Mouse (Mus musculus) MEL (cell line): Measurements from ENCODE around the gene Hcn2. TPM values are rescaled to one million over a fixed set of nuclear protein-coding genes. Genes with fewer than 3 reads are reported as not detected.

Source experiments
- DNase-seq: peaks from one replicate; pipeline ENCODE4 v3.0.0; 2011; ENCODE audit warnings: low read depth, low spot score
- H3K27ac ChIP-seq: 2 replicates; pipeline ENCODE4 v1.5.1; 2012; ENCODE audit warnings: low read depth, mild to moderate bottlenecking, control low read depth, low read length, moderate library complexity; ENCODE audit not compliant: control insufficient read depth
- H3K27me3 ChIP-seq, 2 experiments: fragments of 150-350 bp in 1 of 2; sonication (generic) in 1 of 2; 2 replicates each; pipeline ENCODE4 v1.6.1; 2012; ENCODE audit warnings: low read length in 2 of 2, mild to moderate bottlenecking in 2 of 2, improper control_type of control experiment in 1 of 2, moderate library complexity in 1 of 2; ENCODE audit not compliant: insufficient read depth in 2 of 2, control insufficient read depth in 1 of 2
- H3K36me3 ChIP-seq, 2 experiments: 2 replicates each; pipeline ENCODE4 v1.6.1; 2012 to 2014; ENCODE audit warnings: low read length in 2 of 2, improper control_type of control experiment in 1 of 2, inconsistent platforms in 1 of 2, mild to moderate bottlenecking in 1 of 2; ENCODE audit not compliant: insufficient read depth in 2 of 2, control insufficient read depth in 1 of 2
- H3K4me1 ChIP-seq, 2 experiments: fragments of 150-350 bp in 1 of 2; sonication (generic) in 1 of 2; 2 replicates each; pipeline ENCODE4 v1.6.1; 2012; ENCODE audit warnings: low read length in 2 of 2, improper control_type of control experiment in 1 of 2, mild to moderate bottlenecking in 1 of 2; ENCODE audit not compliant: insufficient read depth in 2 of 2, control insufficient read depth in 1 of 2
- H3K4me3 ChIP-seq, 2 experiments: fragments of 150-350 bp in 1 of 2; sonication (generic) in 1 of 2; 2 replicates each; pipeline ENCODE4 v1.5.1; 2012; ENCODE audit warnings: low read depth in 2 of 2, low read length in 2 of 2, mild to moderate bottlenecking in 2 of 2, moderate library complexity in 2 of 2, control low read depth in 1 of 2, improper control_type of control experiment in 1 of 2; ENCODE audit not compliant: control insufficient read depth in 1 of 2, insufficient read depth in 1 of 2
- H3K79me2 ChIP-seq: 2 replicates; pipeline ENCODE4 v1.6.1; 2012; ENCODE audit warnings: mild to moderate bottlenecking, low read length, moderate library complexity; ENCODE audit not compliant: control insufficient read depth, poor library complexity, insufficient read depth
- H3K9ac ChIP-seq: 2 replicates; pipeline ENCODE4 v1.6.1; 2012; ENCODE audit warnings: low read depth, mild to moderate bottlenecking, control low read depth, low read length, moderate library complexity; ENCODE audit not compliant: control insufficient read depth, poor library complexity, severe bottlenecking
- H3K9me3 ChIP-seq: fragments of 150-350 bp; sonication (generic); replicated peaks from 2 replicates; pipeline ENCODE4 v1.6.1; 2012; ENCODE audit warnings: mild to moderate bottlenecking, low read length, improper control_type of control experiment, moderate library complexity; ENCODE audit not compliant: insufficient read depth
- BHLHE40 ChIP-seq: IDR thresholded peaks from 2 replicates; pipeline ENCODE4 v1.6.1; 2012; ENCODE audit warnings: low read depth, mild to moderate bottlenecking, inconsistent platforms, low read length, improper control_type of control experiment, borderline replicate concordance
- CHD1 ChIP-seq: IDR thresholded peaks from 2 replicates; pipeline ENCODE4 v1.6.1; 2012; ENCODE audit warnings: low read depth, mild to moderate bottlenecking, inconsistent platforms, low read length, improper control_type of control experiment
- CTCF ChIP-seq, 3 experiments: IDR thresholded peaks in 2 of 3; conservative IDR thresholded peaks in 1 of 3; 2 replicates each; pipeline ENCODE4 v1.5.1; 2011 to 2012; ENCODE audit warnings: low read length in 3 of 3, low read depth in 2 of 3, mild to moderate bottlenecking in 2 of 3, improper control_type of control experiment in 1 of 3, inconsistent platforms in 1 of 3, mixed read lengths in 1 of 3, moderate library complexity in 1 of 3; ENCODE audit not compliant: control insufficient read depth in 1 of 3, insufficient read depth in 1 of 3, poor library complexity in 1 of 3, severe bottlenecking in 1 of 3
- E2F4 ChIP-seq: IDR thresholded peaks from 2 replicates; pipeline ENCODE4 v1.6.1; 2011; ENCODE audit warnings: low read depth, low read length, improper control_type of control experiment, borderline replicate concordance
- EP300 ChIP-seq, 2 experiments: IDR thresholded peaks; 2 replicates each; pipeline ENCODE4 v1.6.1; 2011; ENCODE audit warnings: improper control_type of control experiment in 2 of 2, low read length in 2 of 2, low read depth in 1 of 2, mild to moderate bottlenecking in 1 of 2
- ETS1 ChIP-seq: IDR thresholded peaks from 2 replicates; pipeline ENCODE4 v1.6.1; 2012; ENCODE audit warnings: low read depth, mild to moderate bottlenecking, inconsistent platforms, low read length, improper control_type of control experiment, moderate library complexity
- HCFC1 ChIP-seq: IDR thresholded peaks from 2 replicates; pipeline ENCODE4 v1.6.1; 2012; ENCODE audit warnings: low read depth, mild to moderate bottlenecking, inconsistent platforms, low read length, improper control_type of control experiment, moderate library complexity
- MAFK ChIP-seq: IDR thresholded peaks from 2 replicates; pipeline ENCODE4 v1.6.1; 2011; ENCODE audit warnings: low read depth, mild to moderate bottlenecking, low read length, improper control_type of control experiment, borderline replicate concordance
- MAZ ChIP-seq: IDR thresholded peaks from 2 replicates; pipeline ENCODE4 v1.6.1; 2012; ENCODE audit warnings: low read depth, mild to moderate bottlenecking, inconsistent platforms, low read length, improper control_type of control experiment
- MEF2A ChIP-seq: IDR thresholded peaks from 2 replicates; pipeline ENCODE4 v1.6.1; 2014; ENCODE audit warnings: low read depth, mild to moderate bottlenecking, inconsistent platforms, low read length, improper control_type of control experiment; ENCODE audit not compliant: poor library complexity, insufficient replicate concordance, severe bottlenecking; ENCODE audit errors: extremely low read depth
- NELFE ChIP-seq: IDR thresholded peaks from 2 replicates; pipeline ENCODE4 v1.6.1; 2011; ENCODE audit warnings: low read depth, low read length, improper control_type of control experiment
- NRF1 ChIP-seq: IDR thresholded peaks from 2 replicates; pipeline ENCODE4 v1.6.1; 2014; ENCODE audit warnings: low read depth, mild to moderate bottlenecking, inconsistent platforms, low read length, improper control_type of control experiment, moderate library complexity; ENCODE audit not compliant: poor library complexity, insufficient read depth, severe bottlenecking
- POLR2A ChIP-seq, 2 experiments: IDR thresholded peaks; 2 replicates each; pipeline ENCODE4 v1.6.1; 2011 to 2012; ENCODE audit warnings: low read length in 2 of 2, mild to moderate bottlenecking in 2 of 2, control low read depth in 1 of 2, improper control_type of control experiment in 1 of 2, low read depth in 1 of 2, moderate library complexity in 1 of 2; ENCODE audit not compliant: control insufficient read depth in 1 of 2, insufficient read depth in 1 of 2, poor library complexity in 1 of 2
- POLR2AphosphoS2 ChIP-seq: IDR thresholded peaks from 2 replicates; pipeline ENCODE4 v1.6.1; 2011; ENCODE audit warnings: low read length, improper control_type of control experiment
- RAD21 ChIP-seq: IDR thresholded peaks from 2 replicates; pipeline ENCODE4 v1.6.1; 2011; ENCODE audit warnings: mild to moderate bottlenecking, low read depth, low read length, improper control_type of control experiment
- RCOR1 ChIP-seq: IDR thresholded peaks from 2 replicates; pipeline ENCODE4 v1.6.1; 2012; ENCODE audit warnings: low read depth, mild to moderate bottlenecking, inconsistent platforms, low read length, improper control_type of control experiment
- SMC3 ChIP-seq: IDR thresholded peaks from 2 replicates; pipeline ENCODE4 v1.6.1; 2011; ENCODE audit warnings: low read depth, low read length, improper control_type of control experiment
- TAL1 ChIP-seq: IDR thresholded peaks from 2 replicates; pipeline ENCODE4 v1.6.1; 2012; ENCODE audit warnings: mild to moderate bottlenecking, inconsistent platforms, low read length, moderate library complexity, mixed read lengths
- TCF12 ChIP-seq: IDR thresholded peaks from 2 replicates; pipeline ENCODE4 v1.6.1; 2014; ENCODE audit warnings: low read depth, mild to moderate bottlenecking, inconsistent platforms, low read length, improper control_type of control experiment, moderate library complexity
- USF2 ChIP-seq, 2 experiments: IDR thresholded peaks; 2 replicates each; pipeline ENCODE4 v1.6.1; 2011 to 2012; ENCODE audit warnings: improper control_type of control experiment in 2 of 2, low read length in 2 of 2, borderline replicate concordance in 1 of 2, inconsistent platforms in 1 of 2, low read depth in 1 of 2, mild to moderate bottlenecking in 1 of 2; ENCODE audit not compliant: insufficient read depth in 1 of 2
- ZC3H11A ChIP-seq: IDR thresholded peaks from 2 replicates; pipeline ENCODE4 v1.6.1; 2012; ENCODE audit warnings: low read depth, mild to moderate bottlenecking, inconsistent platforms, low read length, improper control_type of control experiment
- ZKSCAN1 ChIP-seq: IDR thresholded peaks from 2 replicates; pipeline ENCODE4 v1.6.1; 2012; ENCODE audit warnings: low read depth, mild to moderate bottlenecking, inconsistent platforms, low read length, improper control_type of control experiment, moderate library complexity
- ZMIZ1 ChIP-seq: IDR thresholded peaks from 2 replicates; pipeline ENCODE4 v1.6.1; 2012; ENCODE audit warnings: low read depth, mild to moderate bottlenecking, inconsistent platforms, low read length, improper control_type of control experiment, moderate library complexity
- polyA plus RNA-seq, 2 experiments: library from polyadenylated mRNA; stranded (reverse) in 1 of 2; unstranded in 1 of 2; fragments of >175 nt in 1 of 2; fragments of >200 nt in 1 of 2; gene quantifications; 2 replicates each; pipeline versions ENCODE4 v1.2.1 to v1.2.4; 2012; ENCODE audit warnings: low replicate concordance in 2 of 2, low read depth in 1 of 2; ENCODE audit not compliant: insufficient read length in 2 of 2, insufficient read depth in 1 of 2, missing spikeins in 1 of 2
- total RNA-seq: library from RNA; depleted of rRNA; stranded (reverse); fragments of 300-350 nt; gene quantifications from 2 replicates; pipeline ENCODE4 v1.2.3, GENCODE M21; 2012

The Hcn2 gene
- total and polyA plus RNA-seq, 3 experiments = 0.42 to 1.6 TPM; not detected in 1

DNA sequence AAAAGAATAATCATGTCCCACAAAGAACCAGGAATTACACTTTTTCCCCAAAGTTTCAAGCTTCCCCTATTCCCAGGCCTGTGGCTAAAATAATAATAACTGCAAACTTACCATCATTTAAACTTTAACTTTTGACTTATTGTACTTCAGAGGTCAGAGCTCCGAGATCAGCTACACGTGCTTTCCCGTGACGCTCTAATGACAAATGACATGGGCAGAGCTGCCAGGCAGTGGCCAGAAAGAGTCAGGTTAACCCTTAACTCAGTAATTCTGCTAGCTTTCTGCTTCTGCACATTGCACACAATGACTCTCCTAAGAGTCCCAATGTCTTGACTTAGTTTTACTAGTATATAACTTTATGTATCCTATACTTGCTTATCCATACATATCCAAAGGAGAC, 52.9 kb downstream of the Hcn2 start:
- H3K9me3 ChIP-seq = no peaks in the 10 kb centered on the region
- TF ChIP-seq NRF1 = no peak
- TF ChIP-seq MAZ = no peak
- TF ChIP-seq POLR2AphosphoS2 = no peak
- TF ChIP-seq E2F4 = no peak
- TF ChIP-seq MAFK = no peak
- no peak for TF ChIP-seq ZMIZ1
- no peak for TF ChIP-seq ZC3H11A
- TF ChIP-seq ZKSCAN1 = no peak
- no peak for TF ChIP-seq USF2 (IDR thresholded peaks at IDR 0.05; ENCODE audit: borderline replicate concordance in 1 of 2, insufficient read depth in 1 of 2, low read depth in 1 of 2, low read length in 2 of 2)
- TF ChIP-seq POLR2A (IDR thresholded peaks at IDR 0.05; ENCODE audit: control insufficient read depth in 1 of 2, insufficient read depth in 1 of 2, low read depth in 1 of 2, low read length in 2 of 2, poor library complexity in 1 of 2) = no peak
- TF ChIP-seq RCOR1 = no peak
- no peak for TF ChIP-seq EP300 (IDR thresholded peaks at IDR 0.05; ENCODE audit: low read depth in 1 of 2, low read length in 2 of 2)
- TF ChIP-seq ETS1 = no peak
- no peak for TF ChIP-seq TAL1
- TF ChIP-seq BHLHE40 = no peak
- no peak for TF ChIP-seq TCF12
- TF ChIP-seq NELFE = no peak
- H3K4me3 ChIP-seq = no peak overlapping the region
- H3K27me3 ChIP-seq = no peaks in the 10 kb centered on the region
- H3K36me3 ChIP-seq = peaks cover 0 to 13% of the 10 kb centered on the region in 2 experiments; a peak in 2 of 4 replicates
- DNase-seq = no peak
- peaks cover 26% of the 10 kb centered on the region for H3K79me2 ChIP-seq
- H3K9ac ChIP-seq = no peak overlapping the region
- H3K4me1 ChIP-seq = peaks cover 0 to 19% of the 10 kb centered on the region in 2 experiments; a peak in 3 of 4 replicates
- H3K27ac ChIP-seq = no peak overlapping the region

GRCm38 (mm10) chr10:79772320-79772719, 55.9 kb downstream of the Hcn2 start:
- no peak for TF ChIP-seq RCOR1
- TF ChIP-seq CHD1 = no peak
- peak; percentile 18; the same call in 1 of the 2 replicates for TF ChIP-seq SMC3
- TF ChIP-seq RAD21 = peak; percentile 10
- peak; percentile 35 to 55 (median 51) for TF ChIP-seq CTCF (IDR thresholded peaks at IDR 0.05 in 2 of 3, conservative IDR thresholded peaks at IDR 0.05 in 1 of 3; ENCODE audit: control insufficient read depth in 1 of 3, insufficient read depth in 1 of 3, low read depth in 2 of 3, low read length in 3 of 3, poor library complexity in 1 of 3, severe bottlenecking in 1 of 3)
- no peak for TF ChIP-seq MEF2A
- TF ChIP-seq HCFC1 = no peak
- Histone ChIP-seq H3K4me1 (peaks cover 0 to 8% of the 10 kb centered on the region in 2 experiments; a peak in 2 of 4 replicates), H3K9ac (no peak overlapping the region), H3K27me3 (no peaks in the 10 kb centered on the region), H3K4me3 (no peak overlapping the region), H3K27ac (no peak overlapping the region), H3K79me2 (peaks cover under 1% of the 10 kb centered on the region; the same call in 1 of the 2 replicates), H3K9me3 (no peaks in the 10 kb centered on the region), H3K36me3 (peaks cover 0 to 3% of the 10 kb centered on the region in 2 experiments; a peak in 1 of 4 replicates)
- peak; percentile 50 for DNase-seq
